16 mouse cellular contexts compared by ENCODE assay signal in genomic region chr12:31159378-31159777, GRCm38 (mm10).
"Had no signal": no experiment of that assay in that cellular context is flagged by ENCODE, and none has a peak within 500 bp of the region (broad histone marks: within the 10 kb centered on the region; RNA-seq: fewer than 3 reads in every experiment).

No protein-coding gene starts in this region.

- DNase-seq: lung, adult 18-20 months; lung, embryonic 14.5 days; lung, postnatal 10 days; right cerebral cortex, postnatal 14 days; spleen, adult 18-20 months; thymus, adult 18-20 months; thymus, postnatal 14 days; thymus, postnatal 36 days had no signal

- H3K4me1 ChIP-seq: liver, embryonic 12.5 days; midbrain, embryonic 10.5 days; midbrain, embryonic 13.5 days; midbrain, embryonic 15.5 days; neural tube, embryonic 13.5 days; neural tube, embryonic 15.5 days had no signal

- H3K27ac ChIP-seq: liver, embryonic 12.5 days; liver, embryonic 14.5 days; midbrain, embryonic 10.5 days; midbrain, embryonic 13.5 days; midbrain, embryonic 15.5 days; neural tube, embryonic 13.5 days; neural tube, embryonic 15.5 days had no signal

- H3K4me3 ChIP-seq: liver, embryonic 12.5 days; midbrain, embryonic 10.5 days; midbrain, embryonic 13.5 days; midbrain, embryonic 15.5 days; myocyte; neural tube, embryonic 13.5 days; neural tube, embryonic 15.5 days had no signal

- H3K36me3 ChIP-seq: liver, embryonic 12.5 days; midbrain, embryonic 10.5 days; midbrain, embryonic 13.5 days; midbrain, embryonic 15.5 days; neural tube, embryonic 13.5 days; neural tube, embryonic 15.5 days had no signal

- H3K9ac ChIP-seq: liver, embryonic 12.5 days; liver, embryonic 14.5 days; lung, embryonic 14.5 days; midbrain, embryonic 13.5 days; midbrain, embryonic 15.5 days; neural tube, embryonic 13.5 days; neural tube, embryonic 15.5 days had no signal

- H3K4me2 ChIP-seq: liver, embryonic 12.5 days; lung, embryonic 14.5 days; midbrain, embryonic 13.5 days; midbrain, embryonic 15.5 days; neural tube, embryonic 13.5 days; neural tube, embryonic 15.5 days had no signal

- H3K9me3 ChIP-seq: liver, embryonic 12.5 days; midbrain, embryonic 10.5 days; midbrain, embryonic 13.5 days; midbrain, embryonic 15.5 days; neural tube, embryonic 13.5 days; neural tube, embryonic 15.5 days had no signal

- ATAC-seq: liver, embryonic 12.5 days; midbrain, embryonic 13.5 days; midbrain, embryonic 15.5 days had no signal

- H3K27me3 ChIP-seq: liver, embryonic 12.5 days; midbrain, embryonic 13.5 days; midbrain, embryonic 15.5 days; neural tube, embryonic 13.5 days; neural tube, embryonic 15.5 days had no signal
